Mouse (Mus musculus) ZHBTc4 (cell line): ENCODE data around the gene Vipr2.

Experiments used
- DNase-seq: peaks from one replicate; pipeline ENCODE4 v3.0.0-alpha.2; 2011; ENCODE audit warnings: low read depth, low spot score

Vipr2 gene

GRCm38 (mm10) chr12:116096361-116096904 is 18.9 kb downstream of the Vipr2 start:
- DNase-seq, result no peak

- no peak for DNase-seq
These were observed 19.6 kb downstream of the Vipr2 start for GRCm38 (mm10) chr12:116097166-116097565.

GRCm38 (mm10) chr12:116101945-116102344 is 24.4 kb downstream of the Vipr2 start:
- no peak for DNase-seq

GRCm38 (mm10) chr12:116109451-116110353 is 32.2 kb downstream of the Vipr2 start:
- DNase-seq, result no peak

GRCm38 (mm10) chr12:116111007-116111694 is 33.6 kb downstream of the Vipr2 start:
- no peak for DNase-seq

GRCm38 (mm10) chr12:116115781-116116180 is 38.3 kb downstream of the Vipr2 start:
- DNase-seq, result no peak

GRCm38 (mm10) chr12:116116455-116116854 is 38.9 kb downstream of the Vipr2 start:
- no peak for DNase-seq

GRCm38 (mm10) chr12:116117352-116117929 is 39.9 kb downstream of the Vipr2 start:
- no peak for DNase-seq

GRCm38 (mm10) chr12:116119001-116119400 is 41.5 kb downstream of the Vipr2 start:
- no peak for DNase-seq

GRCm38 (mm10) chr12:116123786-116124185 is 46.3 kb downstream of the Vipr2 start:
- DNase-seq, result no peak

- DNase-seq, result no peak
These were observed 53.4 kb downstream of the Vipr2 start for GRCm38 (mm10) chr12:116130936-116131335.

GRCm38 (mm10) chr12:116132909-116133308 is 55.4 kb downstream of the Vipr2 start:
- no peak for DNase-seq

- no peak for DNase-seq
These were observed 58.4 kb downstream of the Vipr2 start for GRCm38 (mm10) chr12:116135906-116136305.

- no peak for DNase-seq
These were observed 61.0 kb downstream of the Vipr2 start for GRCm38 (mm10) chr12:116138322-116139205.

- no peak for DNase-seq
These were observed 63.1 kb downstream of the Vipr2 start for GRCm38 (mm10) chr12:116140605-116141004.

- no peak for DNase-seq
These were observed 64.3 kb downstream of the Vipr2 start for GRCm38 (mm10) chr12:116141816-116142215.

- no peak for DNase-seq
These were observed 64.9 kb downstream of the Vipr2 start for GRCm38 (mm10) chr12:116142464-116142863.

- no peak for DNase-seq
These were observed 67.7 kb downstream of the Vipr2 start for GRCm38 (mm10) chr12:116145246-116145645.

GRCm38 (mm10) chr12:116145686-116146085 is 68.2 kb downstream of the Vipr2 start:
- DNase-seq, result no peak

GRCm38 (mm10) chr12:116146996-116147634 is 69.6 kb downstream of the Vipr2 start:
- DNase-seq, result peak; percentile 43
